Mouse (Mus musculus): ENCODE data around the gene Nlgn2.

The Nlgn2 gene

GRCm38 (mm10) chr11:69828832-69829231 is 8.8 kb downstream of the Nlgn2 start:
- no peak for DNase-seq (ENCODE audit: low spot score)

- no peak for DNase-seq (ENCODE audit: low spot score)
Observed at GRCm38 (mm10) chr11:69823456-69823855, 14.1 kb downstream of the Nlgn2 start.

GRCm38 (mm10) chr11:69822080-69822479 is 15.5 kb downstream of the Nlgn2 start, which contains the start of gene Spem1:
TSS of gene Spem1 (minus strand) at chr11:69822180.
- DNase-seq (ENCODE audit: low spot score), result no peak

- no peak for DNase-seq (ENCODE audit: low spot score)
Observed at GRCm38 (mm10) chr11:69818871-69819270, 18.7 kb downstream of the Nlgn2 start.

GRCm38 (mm10) chr11:69818365-69818764 is 19.2 kb downstream of the Nlgn2 start, which contains the start of gene Spem2:
TSS of gene Spem2 (minus strand) at chr11:69818465.
- DNase-seq (ENCODE audit: low spot score), result no peak

- DNase-seq (ENCODE audit: low spot score), result no peak
Observed at GRCm38 (mm10) chr11:69816520-69816919, 21.1 kb downstream of the Nlgn2 start.

GRCm38 (mm10) chr11:69815155-69815554 is 22.4 kb downstream of the Nlgn2 start, which contains the start of gene Gm39566:
TSS of gene Gm39566 (minus strand) at chr11:69815298.
- DNase-seq (ENCODE audit: low spot score), result no peak

- no peak for DNase-seq (ENCODE audit: low spot score)
Observed at GRCm38 (mm10) chr11:69810280-69810679, 27.3 kb downstream of the Nlgn2 start.

GRCm38 (mm10) chr11:69807641-69808040 is 29.9 kb downstream of the Nlgn2 start:
- DNase-seq (ENCODE audit: low spot score), result no peak

- no peak for DNase-seq (ENCODE audit: low spot score)
Observed at GRCm38 (mm10) chr11:69806378-69806777, 31.2 kb downstream of the Nlgn2 start.

GRCm38 (mm10) chr11:69804972-69805909 is 32.3 kb downstream of the Nlgn2 start, which contains the start of gene Tmem102:
TSS of gene Tmem102 (minus strand) at chr11:69805624.
- DNase-seq (ENCODE audit: low spot score), result no peak

- DNase-seq (ENCODE audit: low spot score), result no peak
Observed at GRCm38 (mm10) chr11:69804652-69804940, 33.0 kb downstream of the Nlgn2 start.

- peak; percentile 33 for DNase-seq (ENCODE audit: low spot score)
Observed at GRCm38 (mm10) chr11:69803786-69804651, 33.6 kb downstream of the Nlgn2 start.

- no peak for DNase-seq (ENCODE audit: low spot score)
Observed at GRCm38 (mm10) chr11:69803328-69803727, 34.3 kb downstream of the Nlgn2 start.

GRCm38 (mm10) chr11:69802648-69803105 is 34.9 kb downstream of the Nlgn2 start:
- peak; percentile 68 for DNase-seq (ENCODE audit: low spot score)

GRCm38 (mm10) chr11:69801379-69801977 is 36.1 kb downstream of the Nlgn2 start, which contains the start of gene Fgf11:
TSS of gene Fgf11 (minus strand) at chr11:69801857.
- DNase-seq (ENCODE audit: low spot score), result no peak

GRCm38 (mm10) chr11:69800392-69801197 is 37.0 kb downstream of the Nlgn2 start:
- peak; percentile 55 for DNase-seq (ENCODE audit: low spot score)

- DNase-seq (ENCODE audit: low spot score), result no peak
Observed at GRCm38 (mm10) chr11:69800138-69800391, 37.5 kb downstream of the Nlgn2 start.

GRCm38 (mm10) chr11:69799394-69800137 is 38.0 kb downstream of the Nlgn2 start:
- no peak for DNase-seq (ENCODE audit: low spot score)

GRCm38 (mm10) chr11:69797924-69798323 is 39.7 kb downstream of the Nlgn2 start:
- no peak for DNase-seq (ENCODE audit: low spot score)

GRCm38 (mm10) chr11:69795983-69796435 is 41.6 kb downstream of the Nlgn2 start:
- DNase-seq (ENCODE audit: low spot score), result no peak

Data from ovary, postnatal 10 days (tissue).